Mouse (Mus musculus): ENCODE measurements around the gene Prkch.

The Prkch gene

DNA sequence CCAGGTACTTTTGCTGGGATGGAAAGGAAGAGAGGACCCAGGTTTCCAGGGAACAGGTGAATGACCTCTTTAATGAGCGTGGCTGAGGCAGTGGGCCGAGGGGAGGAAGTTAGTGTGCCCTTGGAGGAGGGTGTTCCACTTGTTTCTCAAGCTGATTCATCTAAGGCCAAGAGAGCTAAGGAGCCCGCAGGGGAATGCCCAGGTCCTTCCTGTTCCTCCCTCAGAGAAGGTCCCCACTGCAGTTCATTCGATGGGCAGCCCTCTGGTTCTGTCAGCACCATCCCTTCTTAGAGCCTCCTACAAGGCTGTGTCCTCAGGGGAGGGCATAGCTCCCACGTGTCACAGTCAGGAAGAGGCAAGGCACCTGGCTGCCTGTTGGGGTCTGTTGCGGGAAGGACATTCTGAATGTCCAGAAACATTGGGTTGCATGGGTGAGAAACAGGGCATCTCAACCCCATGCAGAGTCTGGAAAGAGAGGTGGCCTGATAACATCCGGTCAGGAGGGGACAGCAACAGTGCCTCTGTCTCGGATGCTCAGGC, 26.3 kb downstream of the Prkch start:
- no peak for DNase-seq (ENCODE audit: low read depth, low spot score)

- no peak for DNase-seq (ENCODE audit: low read depth, low spot score)
These were observed 27.1 kb downstream of the Prkch start for GRCm38 (mm10) chr12:73611741-73612140.

GRCm38 (mm10) chr12:73613183-73613582, 28.6 kb downstream of the Prkch start:
- DNase-seq (ENCODE audit: low read depth, low spot score), result no peak

GRCm38 (mm10) chr12:73617652-73618051, 33.1 kb downstream of the Prkch start:
- DNase-seq (ENCODE audit: low read depth, low spot score), result no peak

GRCm38 (mm10) chr12:73625277-73626032, 40.9 kb downstream of the Prkch start:
- DNase-seq (ENCODE audit: low read depth, low spot score), result no peak

GRCm38 (mm10) chr12:73627902-73628301, 43.3 kb downstream of the Prkch start:
- DNase-seq (ENCODE audit: low read depth, low spot score), result no peak

DNA sequence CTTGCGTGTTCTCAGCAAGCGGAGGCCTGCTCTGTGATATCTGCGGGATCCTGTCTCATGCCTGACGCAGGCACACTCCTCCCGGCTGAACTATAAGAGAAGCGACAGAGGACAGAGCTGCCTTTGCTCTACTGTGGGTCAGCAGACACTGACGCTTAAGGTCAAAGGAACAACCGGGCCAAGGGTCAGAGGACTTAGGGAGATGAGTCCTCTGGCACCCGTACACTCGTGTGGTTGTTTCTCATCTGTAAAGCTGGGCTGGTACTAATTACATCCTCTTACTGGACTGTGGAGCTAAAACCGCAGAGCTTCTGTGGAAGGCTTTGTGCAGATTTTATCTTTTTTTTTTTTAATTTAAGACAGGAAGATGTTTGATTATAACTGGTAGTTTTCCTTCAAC, 46.0 kb downstream of the Prkch start:
- no peak for DNase-seq (ENCODE audit: low read depth, low spot score)

DNA sequence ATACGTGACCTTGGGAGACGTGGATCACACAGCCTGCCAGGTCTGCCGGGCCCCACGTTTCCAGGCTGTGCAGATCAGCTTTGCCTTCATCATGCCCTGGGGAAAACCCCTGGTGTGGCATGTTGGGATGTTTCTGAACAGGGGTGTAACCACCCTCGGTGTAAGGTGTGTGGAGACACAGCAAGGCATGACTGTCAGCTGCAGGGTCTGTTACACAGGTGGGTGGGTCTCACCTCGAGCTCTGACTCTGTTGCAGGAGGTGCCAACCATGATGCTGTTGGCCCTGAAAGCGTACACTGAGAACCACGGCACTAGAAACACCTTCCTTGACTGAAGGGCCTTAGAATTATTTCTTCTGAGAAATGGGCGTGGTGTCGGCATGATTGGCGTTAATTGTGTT, 46.6 kb downstream of the Prkch start:
- DNase-seq (ENCODE audit: low read depth, low spot score), result no peak

DNA sequence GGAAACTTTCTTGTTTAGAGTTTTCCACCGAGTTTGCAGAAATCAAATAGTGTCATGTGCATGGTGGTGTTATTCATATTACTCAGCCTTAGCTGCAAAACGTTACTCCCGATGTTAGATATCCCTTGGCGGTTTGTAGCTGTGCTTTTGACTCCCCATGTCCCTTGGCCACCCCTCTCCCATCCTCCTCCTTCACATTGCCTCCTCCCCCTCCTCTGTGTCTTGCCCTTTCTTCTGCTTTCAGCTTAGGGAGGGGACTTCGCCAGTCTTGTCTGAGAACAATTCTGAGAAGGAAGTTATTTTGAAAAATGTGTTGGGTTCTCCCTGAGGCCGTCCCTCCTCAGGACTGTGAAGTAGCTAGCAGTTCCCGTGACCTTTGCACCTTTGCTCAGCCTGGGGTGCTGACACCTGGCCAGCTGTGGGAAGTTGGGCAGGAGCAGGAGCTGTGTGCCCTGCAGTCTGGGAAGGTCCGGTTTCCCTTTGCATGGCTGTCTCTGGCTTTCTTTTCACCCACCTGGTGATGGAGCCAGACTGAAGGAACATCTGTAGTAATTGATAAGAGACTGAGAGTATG, 48.2 kb downstream of the Prkch start:
- DNase-seq (ENCODE audit: low read depth, low spot score), result no peak

- no peak for DNase-seq (ENCODE audit: low read depth, low spot score)
These were observed 49.1 kb downstream of the Prkch start for GRCm38 (mm10) chr12:73633707-73634106.

DNA sequence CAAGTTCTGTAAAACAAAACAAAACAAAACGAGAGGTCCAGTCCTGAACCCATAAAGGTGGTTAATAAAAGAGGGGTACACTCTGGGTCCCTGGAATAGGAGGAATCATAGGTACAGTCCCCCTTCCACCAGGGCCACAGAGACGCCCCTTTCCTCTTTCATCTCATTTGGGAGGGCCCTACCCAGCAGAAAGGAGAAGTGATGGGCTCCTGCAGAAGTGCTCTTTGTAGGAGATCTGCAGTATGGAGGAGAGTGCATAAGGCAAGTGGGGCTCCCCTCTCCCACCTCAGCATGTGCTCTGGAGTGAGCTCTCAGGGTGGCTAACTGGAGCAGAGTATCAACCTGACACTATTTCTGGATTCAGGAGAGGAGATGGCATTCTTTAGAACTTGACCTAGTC, 55.0 kb downstream of the Prkch start:
- DNase-seq (ENCODE audit: low read depth, low spot score), result no peak

- no peak for DNase-seq (ENCODE audit: low read depth, low spot score)
These were observed 56.6 kb downstream of the Prkch start for GRCm38 (mm10) chr12:73641183-73641582.

- DNase-seq (ENCODE audit: low read depth, low spot score), result no peak
These were observed 60.6 kb downstream of the Prkch start for GRCm38 (mm10) chr12:73645216-73645615.

- DNase-seq (ENCODE audit: low read depth, low spot score), result no peak
These were observed 63.1 kb downstream of the Prkch start for GRCm38 (mm10) chr12:73647686-73648085.

GRCm38 (mm10) chr12:73656568-73657204, 72.1 kb downstream of the Prkch start:
- DNase-seq (ENCODE audit: low read depth, low spot score), result no peak

DNA sequence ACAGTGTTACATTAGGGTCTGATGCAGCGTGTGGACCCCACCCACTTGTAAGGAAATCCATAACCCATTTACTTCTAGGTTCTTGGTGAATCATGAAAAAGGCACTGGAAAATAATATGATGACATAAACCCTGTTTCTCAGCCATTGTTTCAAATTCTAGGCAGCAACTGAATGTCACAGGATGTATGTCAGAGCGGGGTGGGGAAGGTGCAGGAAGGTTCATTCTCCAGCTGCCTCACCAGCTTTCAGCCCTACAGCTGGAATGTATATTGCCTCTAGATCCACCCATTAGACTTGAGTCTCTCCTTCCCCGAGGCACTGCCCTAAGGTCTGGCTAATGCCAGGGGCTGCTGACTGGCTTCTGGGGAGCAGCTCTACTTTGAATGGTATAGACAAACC, 78.8 kb downstream of the Prkch start:
- no peak for DNase-seq (ENCODE audit: low read depth, low spot score)

- DNase-seq (ENCODE audit: low read depth, low spot score), result no peak
These were observed 82.1 kb downstream of the Prkch start for GRCm38 (mm10) chr12:73666701-73667100.

GRCm38 (mm10) chr12:73667607-73668006, 83.0 kb downstream of the Prkch start:
- no peak for DNase-seq (ENCODE audit: low read depth, low spot score)

DNA sequence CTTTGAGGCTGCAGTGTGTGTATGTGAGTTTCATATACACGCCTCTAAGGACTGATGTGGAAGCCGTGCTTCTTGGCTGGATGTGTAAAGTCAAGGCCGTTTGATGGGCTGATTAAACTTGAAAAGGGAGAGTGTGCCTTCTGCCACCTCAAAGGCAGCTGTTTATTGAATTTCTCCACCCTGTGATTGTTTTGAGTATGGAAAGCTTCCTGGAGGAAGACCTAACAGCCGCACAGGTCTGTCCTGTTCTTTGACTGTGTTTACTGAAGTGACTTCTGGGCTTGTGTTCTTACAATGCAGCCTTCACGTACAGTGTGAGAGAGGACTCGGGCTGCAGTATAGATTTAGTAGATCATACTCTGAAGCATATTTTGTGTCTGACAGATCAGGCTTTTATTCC, 86.1 kb downstream of the Prkch start:
- no peak for DNase-seq (ENCODE audit: low read depth, low spot score)

- no peak for DNase-seq (ENCODE audit: low read depth, low spot score)
These were observed 86.9 kb downstream of the Prkch start for GRCm38 (mm10) chr12:73671540-73671939.

GRCm38 (mm10) chr12:73672007-73672406, 87.4 kb downstream of the Prkch start:
- no peak for DNase-seq (ENCODE audit: low read depth, low spot score)

- DNase-seq (ENCODE audit: low read depth, low spot score), result no peak
These were observed 89.2 kb downstream of the Prkch start for GRCm38 (mm10) chr12:73673783-73674182.

DNA sequence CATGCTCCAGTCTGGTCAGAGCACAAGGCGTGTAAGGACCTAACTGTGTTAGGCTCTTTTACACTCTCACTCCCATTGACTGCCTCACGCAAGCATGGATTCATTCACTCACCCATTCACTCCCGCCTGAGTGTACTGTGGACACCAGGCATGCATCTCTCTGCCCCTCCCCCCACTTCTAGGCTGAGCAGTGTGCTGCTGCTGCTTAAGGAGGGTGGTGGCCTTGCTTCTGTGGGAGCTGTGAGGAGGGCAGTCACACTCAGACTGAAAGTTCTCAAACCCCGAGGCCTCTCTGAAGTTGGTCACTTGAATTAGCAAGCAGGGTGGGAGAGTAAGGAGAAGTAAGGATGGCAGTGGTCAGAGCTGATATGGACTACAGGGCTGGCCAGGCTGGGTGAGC, 90.6 kb downstream of the Prkch start:
- DNase-seq (ENCODE audit: low read depth, low spot score), result no peak
